Mouse (Mus musculus): ENCODE measurements around the gene Vmn2r42.
"Not testable (repeated sequence)": the region's sequence is repeated elsewhere in the genome, so short reads cannot be mapped to it uniquely, and the experiment has no call there.

Vmn2r42 gene

DNA sequence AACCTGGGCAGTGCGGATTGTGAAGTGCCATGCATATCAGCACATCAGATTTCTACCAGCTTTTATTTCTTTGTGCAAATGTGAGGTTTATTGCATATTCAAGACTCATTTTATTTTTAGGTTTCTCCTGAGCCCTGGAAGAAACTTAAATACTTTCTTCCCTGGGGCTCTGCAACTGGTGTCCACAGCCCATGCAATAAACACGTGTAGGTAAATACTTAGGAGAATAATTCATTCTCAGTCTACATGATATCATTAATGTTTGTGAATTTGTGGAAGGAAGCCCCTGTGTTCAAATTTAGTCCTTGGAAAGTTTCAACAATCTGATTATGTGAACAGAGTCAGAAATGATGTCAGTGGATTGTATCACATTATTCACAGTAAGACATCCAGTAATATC, at the start of gene Vmn2r42:
Gene Vmn2r42 (minus strand): TSS at position 101 of the 400 bp plus-strand sequence.
- not testable (repeated sequence) for DNase-seq

DNA sequence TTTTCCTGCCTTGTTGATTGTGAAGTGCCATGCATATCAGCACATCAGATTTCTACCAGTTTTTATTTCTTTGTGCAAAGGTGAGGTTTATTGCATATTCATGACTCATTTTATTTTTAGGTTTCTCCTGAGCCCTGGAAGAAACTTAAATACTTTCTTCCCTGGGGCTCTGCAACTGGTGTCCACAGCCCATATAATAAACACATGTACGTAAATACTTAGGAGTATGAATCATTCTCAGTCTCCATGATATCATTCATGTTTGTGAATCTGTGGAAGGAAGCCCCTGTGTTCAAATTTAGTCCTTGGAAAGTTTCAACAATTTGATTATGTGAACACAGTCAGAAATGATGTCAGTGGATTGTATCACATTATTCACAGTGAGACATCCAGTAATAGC, 38.6 kb downstream of the Vmn2r42 start, which contains the start of gene Vmn2r41:
Gene Vmn2r41 (minus strand): TSS at position 101 of the 400 bp plus-strand sequence.
- DNase-seq, result not testable (repeated sequence)
